Mouse (Mus musculus) kidney, adult 8-10 months (tissue): Measurements from ENCODE around the gene Zfp574.
A peak's percentile ranks its signal among the peaks of the same experiment; 100 is the strongest.

Experiments
- DNase-seq, 2 experiments: peaks; one replicate each; pipeline ENCODE4 v3.0.0; 2022

The Zfp574 gene

DNA sequence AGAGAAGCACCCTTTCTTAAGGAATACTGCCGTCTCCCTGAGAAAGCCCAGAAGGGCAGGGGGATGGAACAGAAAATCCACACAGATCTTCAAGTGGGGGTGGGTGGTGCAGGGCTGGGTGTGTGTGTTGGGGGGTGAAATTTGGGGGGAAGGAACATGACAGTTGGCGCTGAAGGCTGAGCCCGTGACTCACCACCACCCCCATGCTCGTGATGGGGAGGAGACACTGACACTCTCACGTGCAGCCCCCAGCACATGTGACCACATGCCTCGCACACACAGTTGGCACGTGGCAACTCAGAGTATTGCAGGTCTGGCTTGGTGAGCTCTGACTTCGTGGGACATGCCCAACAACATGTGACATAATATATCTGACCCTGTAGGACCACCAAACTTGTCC is 1.6 kb downstream of the Zfp574 start:
- no peak for DNase-seq

DNA sequence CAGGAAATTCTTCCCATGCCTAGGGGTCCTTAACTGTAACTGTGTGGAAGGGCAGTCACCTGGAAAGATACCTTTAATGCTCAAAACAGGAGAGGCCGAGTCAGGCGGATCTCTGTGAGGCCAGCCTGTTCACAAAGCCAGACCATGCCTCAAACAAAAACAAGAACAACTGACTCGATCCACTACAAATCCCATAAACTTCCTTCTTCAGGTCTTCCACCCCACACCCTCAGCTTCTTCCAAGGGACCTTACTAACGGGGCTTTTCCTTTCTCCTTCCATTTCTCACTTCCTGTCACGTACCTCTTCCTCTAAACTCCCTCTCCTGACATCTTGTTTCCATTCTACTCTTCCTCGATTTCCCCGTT is 3.9 kb downstream of the Zfp574 start:
- DNase-seq: no peak

DNA sequence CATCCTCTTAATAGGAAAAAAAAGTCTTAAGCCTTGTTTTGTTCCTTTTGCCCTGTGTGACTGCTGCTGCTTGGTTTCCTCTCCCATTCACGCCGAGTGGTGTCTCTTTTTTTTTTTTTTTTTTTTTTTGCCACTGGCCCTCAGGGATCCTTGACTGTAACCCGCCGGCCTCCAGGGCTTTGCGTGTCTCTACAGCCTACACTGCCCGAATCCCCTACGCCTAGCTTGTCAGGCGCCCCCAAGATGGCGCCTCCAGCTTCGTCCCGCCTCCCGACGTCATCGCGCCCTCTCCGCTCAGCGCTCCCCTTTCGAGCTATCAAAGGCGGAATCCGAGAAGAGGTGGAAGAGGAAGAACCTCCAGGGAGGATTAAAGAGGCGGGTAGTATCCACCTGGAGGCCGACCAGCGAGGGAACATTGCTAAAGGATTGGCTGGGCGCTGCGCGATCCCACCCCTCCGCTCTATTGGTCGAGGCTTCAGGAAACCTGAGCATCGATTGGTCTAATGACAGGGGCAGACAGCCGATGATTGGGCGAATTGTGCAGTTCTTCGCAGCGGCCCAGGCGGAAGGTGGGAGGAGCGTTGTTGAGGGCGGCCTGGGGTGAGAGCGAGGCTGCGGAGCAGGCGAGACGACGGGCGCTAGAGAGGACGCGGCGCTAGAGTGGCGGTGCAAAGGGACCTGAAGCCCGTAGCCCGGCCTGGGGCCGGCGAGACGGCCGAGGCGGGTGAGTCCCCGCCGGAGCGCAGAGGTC is 4.5 kb downstream of the Zfp574 start:
- peak; percentile 98 to 99 for DNase-seq

DNA sequence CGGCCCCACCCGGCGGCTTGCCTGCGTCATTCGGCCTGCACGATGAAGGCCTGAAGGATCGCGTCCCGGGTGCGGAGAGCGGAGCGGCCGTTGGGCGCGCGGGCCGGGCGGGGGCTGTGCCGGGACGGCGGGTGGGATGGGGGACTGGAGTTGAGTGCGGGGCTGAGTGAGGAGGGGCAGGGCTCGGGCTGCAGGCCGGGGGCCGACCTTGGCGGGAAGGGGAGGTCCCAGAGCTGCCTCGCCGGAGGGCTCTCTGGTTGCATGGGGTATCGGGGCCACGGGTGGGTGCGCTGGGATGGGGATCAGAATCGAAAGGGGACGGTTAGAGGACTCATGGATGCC is 5.0 kb downstream of the Zfp574 start:
- no peak for DNase-seq

DNA sequence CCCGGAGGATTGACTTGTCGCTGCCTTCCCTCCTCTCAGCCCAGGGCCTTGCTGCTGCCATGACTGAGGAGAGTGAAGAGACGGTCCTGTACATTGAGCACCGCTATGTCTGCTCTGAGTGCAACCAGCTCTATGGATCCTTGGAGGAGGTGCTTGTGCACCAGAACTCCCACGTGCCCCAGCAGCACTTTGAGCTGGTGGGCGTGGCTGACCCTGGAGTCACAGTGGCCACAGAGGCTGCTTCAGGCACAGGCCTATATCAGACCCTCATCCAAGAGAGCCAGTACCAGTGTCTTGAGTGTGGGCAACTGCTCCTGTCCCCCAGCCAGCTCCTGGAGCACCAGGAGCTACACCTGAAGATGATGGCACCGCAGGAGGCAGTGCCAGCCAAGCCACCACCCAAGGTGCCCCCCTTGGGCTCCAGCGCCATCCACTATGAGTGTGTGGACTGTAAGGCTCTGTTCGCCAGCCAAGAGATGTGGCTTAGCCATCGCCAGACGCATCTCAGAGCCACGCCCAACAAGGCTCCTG is 7.2 kb downstream of the Zfp574 start:
- peak in 1 of 2 experiments; percentile 44 for DNase-seq

DNA sequence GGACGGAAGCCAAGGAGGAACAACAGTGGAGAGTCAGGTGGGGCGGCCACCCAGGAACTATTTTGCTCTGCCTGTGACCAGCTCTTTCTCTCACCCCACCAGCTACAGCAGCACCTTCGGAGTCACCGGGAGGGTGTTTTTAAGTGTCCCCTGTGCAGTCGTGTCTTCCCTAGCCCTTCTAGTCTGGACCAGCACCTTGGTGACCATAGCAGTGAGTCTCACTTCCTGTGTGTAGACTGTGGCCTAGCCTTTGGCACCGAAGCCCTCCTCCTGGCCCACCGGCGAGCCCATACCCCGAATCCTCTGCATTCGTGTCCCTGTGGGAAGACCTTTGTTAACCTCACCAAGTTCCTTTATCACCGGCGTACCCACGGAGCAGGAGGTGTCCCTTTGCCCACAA is 8.1 kb downstream of the Zfp574 start:
- no peak for DNase-seq

DNA sequence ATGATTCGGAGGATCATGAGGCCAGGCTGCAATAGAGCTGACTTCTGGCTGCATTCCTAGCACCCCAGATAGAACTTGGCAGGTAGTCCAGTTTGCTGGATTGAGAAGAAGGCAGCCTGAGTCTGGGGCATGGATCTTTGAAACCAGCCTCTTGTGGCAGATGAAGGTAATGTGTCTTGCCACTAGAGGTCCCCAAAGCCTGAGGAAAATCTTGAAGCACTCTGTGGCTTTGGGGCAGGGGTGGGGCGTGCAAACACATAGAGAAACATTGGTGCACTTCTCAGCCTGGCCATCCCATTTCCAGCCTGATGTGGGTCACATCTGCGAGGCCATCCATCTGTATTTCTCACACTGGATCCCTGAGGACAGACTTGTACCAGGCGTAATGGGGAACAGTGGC is 10.1 kb downstream of the Zfp574 start:
- DNase-seq: no peak

DNA sequence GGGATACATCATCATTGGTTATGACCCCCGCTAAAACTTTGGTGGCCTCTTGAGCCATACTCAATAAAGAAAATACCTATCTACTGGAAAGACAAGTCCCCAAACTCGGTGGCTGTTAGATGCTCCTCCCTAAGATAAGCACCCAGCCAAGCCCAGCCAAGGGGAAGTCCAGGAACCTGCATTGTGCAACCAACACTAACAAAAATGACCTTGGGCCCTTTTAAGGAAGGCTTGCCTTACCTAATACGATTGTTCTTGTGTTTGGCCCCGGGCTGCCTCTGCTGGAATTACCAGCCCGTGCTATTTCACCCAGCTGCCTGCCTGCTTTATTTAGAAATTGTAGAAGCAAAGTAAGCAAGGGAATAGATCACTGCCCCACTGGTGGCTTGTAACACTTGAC is 12.3 kb downstream of the Zfp574 start:
- DNase-seq: no peak

DNA sequence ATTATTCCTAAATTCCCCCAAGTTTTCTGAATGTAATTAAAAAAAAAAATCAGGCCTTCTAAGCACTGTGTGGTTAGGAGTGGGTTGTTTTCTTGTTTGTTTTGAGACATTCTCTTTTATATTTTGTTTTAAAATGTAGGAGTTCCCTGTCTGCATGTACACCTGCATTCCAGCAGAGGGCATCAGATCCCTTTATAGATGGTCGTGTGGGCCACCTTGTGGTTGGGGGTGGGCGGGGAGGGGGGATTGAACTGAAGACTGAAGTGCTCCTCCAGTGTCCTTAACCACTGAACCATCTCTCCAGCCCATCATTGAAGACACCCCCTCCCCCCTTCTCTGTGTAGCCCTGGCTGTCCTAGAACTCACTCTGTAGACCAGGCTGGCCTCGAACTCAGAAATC is 14.3 kb downstream of the Zfp574 start:
- no peak for DNase-seq

DNA sequence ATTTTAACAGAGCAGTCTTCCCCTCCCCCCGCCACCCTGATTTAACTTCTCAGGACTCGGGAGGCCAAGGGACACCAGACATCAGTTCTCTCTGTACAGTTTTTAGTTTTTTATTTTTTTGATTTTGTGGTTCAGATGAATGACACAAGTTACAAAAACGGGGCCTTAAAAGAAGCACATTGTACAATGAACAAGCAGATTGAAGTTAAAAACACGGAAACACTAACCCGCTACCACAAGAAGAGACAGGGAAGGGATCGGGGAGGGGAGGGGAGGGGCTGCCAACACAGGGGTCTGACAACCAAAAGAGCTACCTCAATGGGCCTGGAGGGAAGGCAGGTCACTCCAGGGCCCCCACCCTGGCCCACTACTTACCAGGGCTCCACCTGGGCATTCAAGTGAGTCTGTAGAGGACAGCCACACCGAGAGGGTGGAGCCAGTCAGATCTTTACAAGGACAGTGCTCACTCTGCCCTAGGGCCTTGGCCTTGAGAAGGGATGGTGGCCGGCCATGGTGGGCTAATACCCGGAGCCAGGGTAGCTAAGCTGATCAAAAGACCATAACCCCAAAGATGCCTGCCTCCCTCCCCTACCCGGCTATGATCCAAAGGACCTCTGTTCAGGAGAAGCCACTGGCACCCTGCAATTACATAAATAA is 15.0 kb downstream of the Zfp574 start:
- DNase-seq: no peak

DNA sequence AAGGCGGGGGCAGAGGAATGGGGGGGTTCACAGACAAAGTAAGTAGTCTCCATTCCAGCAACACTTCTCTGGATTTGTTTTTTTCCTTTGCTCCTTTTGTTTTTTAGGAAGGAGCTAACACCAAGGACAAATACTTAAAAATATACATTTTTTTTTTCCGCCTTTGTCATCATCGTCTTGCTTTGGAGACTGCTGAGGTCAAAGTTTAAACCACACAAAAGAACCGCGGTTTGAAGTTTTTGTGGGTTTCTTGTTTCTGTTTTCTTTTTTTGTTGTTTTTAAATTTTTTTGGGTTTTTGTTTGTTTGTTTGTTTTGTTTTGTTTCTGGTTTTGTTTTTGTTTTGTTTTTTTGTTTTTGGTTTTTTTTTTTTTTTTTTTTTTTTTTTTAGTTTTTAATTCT is 15.6 kb downstream of the Zfp574 start:
- DNase-seq: no peak

DNA sequence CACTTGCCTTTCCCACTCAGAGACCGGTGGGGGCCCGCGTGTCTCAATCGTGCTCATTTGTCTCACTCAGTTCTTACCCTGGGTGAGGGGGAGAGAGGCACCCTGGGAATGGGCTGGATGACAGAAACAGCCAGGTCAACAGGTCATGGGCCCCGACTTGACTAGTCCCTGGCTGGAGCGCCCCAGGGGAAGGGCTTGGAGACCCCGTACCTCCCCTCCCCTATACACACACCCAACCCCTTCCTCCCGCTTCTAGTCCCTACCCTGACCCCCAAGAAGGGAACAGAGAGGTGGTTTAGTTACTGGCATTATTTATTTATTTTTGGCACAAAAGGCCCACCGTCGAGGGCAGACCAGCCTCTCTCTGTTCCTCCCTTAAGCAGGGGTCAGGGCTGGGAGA is 16.2 kb downstream of the Zfp574 start:
- DNase-seq: no peak

DNA sequence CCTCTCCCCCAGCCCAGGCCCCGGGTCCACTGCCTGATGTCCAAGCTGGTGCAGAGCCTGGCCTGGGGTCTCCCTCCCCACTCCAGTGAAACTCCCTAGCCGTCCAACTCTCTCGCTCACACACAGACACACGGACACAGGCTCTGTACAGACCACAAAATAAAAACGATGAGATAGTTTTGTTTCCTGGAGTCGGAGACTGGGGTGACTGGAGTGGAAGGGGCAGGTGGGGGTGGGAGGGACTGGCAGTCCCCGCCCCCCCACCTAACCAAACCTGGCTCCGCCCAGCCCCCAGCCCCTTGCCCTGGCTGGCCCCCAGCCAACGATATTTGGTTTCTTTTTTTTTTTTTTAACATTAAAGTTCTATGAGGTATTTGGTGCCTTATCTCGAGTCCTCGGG is 16.6 kb downstream of the Zfp574 start:
- no peak for DNase-seq

DNA sequence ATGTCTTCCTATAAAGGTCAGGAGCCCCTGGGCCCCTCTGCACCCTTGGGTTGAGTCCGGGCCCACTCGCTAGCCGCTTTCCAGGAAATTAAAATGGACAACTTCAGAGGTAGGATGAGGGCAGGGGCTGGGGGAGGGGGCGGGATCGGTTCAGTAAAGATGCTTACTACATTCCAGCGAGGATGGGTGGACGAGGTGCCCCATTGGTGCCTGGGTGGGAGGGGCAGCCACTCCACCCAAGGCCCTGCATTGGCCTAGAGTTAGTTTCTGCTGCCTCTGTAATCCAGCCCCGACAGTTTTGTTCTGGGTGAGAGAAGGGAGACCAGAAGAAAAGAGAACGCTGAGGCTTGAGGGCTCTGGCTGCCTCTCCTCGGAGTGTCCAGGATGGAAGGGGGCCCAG is 17.5 kb downstream of the Zfp574 start:
- no peak for DNase-seq

DNA sequence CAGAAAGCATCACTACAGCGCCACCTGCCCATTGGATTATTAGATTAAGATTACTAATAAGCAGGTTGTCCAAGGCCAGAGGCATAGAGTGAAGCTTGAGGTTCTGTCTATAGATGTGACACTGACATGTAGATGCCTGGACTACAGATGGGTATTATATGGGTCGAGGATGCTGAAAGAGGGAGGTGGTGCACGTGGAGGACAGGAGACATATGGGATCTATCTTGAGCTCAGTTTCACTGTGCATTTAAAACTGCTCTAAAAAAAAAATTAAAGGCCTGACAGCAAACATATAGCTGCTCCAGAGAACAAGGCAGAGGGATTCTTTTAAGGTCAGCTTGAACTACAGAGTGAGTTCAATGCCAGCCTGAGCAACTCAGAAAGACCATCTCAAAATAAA is 25.8 kb downstream of the Zfp574 start:
- no peak for DNase-seq

DNA sequence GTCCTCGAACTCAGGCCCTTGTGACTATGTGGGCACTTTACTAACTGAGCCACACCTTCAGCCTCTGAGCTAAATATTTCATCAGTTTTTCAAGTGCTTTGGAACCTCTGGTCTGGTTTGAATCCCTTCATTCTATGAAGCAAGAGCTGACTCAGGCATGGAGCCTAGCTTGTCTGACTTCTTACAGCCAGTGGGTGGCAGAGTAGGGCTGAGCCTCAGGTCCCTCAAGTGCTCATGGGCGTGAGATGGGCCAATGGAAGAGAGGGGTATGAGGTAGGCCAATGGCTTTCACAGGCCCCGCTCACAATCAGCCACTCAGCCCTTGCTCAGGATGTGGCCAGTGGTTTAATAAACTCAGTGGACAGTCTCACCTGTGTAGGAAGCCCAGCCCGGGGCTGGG is 27.2 kb downstream of the Zfp574 start:
- no peak for DNase-seq

DNA sequence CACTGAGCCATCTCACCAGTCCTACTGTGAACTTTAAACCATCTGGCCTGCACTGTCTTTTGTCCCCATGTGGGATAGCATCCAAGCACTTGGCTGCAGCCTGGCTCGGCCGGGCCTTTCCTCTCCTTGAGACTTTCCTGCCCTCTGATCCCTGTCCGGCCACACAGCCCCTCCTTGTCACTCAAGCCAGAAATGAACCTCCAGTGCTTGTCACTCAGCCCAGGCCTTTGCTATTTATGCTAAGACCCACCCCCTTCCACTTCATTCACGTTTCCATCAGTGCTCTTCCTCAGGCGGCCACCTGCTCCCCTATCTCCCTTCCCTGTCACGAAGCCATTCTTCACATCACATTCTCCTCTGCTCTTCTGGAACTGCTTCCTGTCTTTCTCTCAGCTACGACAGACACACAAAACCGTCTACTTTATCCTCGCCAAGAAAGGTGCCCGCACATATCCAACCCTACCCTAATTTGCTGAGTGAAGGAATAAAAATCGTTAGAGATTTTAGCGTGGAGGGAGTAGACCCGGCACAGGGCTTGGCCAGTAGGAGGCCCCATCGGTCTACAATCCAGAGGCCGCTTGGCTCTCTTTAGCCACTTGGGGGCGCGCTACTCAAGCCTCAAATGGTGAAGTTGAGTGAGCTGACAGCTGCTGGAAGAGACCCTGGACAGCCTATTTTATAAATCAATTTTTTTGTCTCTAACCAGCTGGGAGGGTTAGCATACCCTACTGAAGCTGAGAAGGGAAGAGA is 33.2 kb downstream of the Zfp574 start:
- peak; percentile 56 to 73 for DNase-seq

DNA sequence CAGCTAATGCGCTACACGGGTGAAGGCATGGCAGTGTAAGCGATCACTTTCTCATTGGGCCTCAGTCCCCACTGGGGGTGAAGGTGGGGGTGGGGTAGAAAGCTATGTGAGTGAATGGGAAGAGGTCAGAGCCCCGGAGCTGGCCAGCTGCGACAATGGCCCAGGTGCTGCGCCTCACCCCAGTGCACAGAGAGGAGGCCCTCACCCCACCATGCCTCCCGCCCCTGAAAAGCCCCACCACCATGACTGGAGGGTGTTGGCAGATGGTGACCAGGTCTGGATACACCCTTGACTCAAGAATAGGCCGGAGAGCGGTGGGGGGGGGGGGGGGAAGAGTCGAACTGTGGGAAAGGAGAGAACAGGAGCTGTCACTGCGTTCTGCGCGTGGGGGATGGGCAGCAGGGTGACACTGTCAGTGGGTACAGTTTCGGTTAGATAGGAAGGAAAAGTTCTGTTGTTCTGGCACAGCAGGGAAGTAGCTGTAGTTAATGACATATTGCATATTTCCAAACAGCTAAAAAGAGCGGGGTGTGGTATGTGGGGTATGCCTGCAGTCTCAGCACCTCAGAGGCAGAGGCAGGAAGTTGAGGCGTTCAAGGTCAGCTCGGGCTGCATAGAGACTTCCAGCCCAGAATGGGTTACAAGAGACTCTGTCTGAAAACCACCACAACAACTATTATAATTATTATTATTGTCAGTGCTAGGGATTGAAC is 34.6 kb downstream of the Zfp574 start:
- no peak for DNase-seq

DNA sequence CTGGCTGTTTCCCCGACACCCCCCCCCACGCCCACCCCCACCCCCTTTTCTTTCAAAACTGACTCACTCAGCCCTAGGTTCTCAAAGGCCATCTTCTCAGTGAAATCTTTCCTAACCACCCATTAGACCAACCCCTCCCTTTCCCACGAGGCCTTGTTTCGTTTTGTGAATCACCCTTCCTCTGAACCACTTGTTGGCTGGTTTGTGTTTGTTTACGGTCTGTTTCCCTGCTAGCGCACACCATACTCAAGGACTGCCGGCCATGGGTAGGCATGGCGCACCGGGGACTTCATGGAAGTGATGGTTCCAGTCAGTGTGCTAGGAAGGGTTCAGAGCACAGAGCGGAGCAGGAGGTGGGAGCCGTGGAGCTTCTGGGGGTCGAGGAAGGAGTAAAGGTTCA is 37.0 kb downstream of the Zfp574 start:
- no peak for DNase-seq

DNA sequence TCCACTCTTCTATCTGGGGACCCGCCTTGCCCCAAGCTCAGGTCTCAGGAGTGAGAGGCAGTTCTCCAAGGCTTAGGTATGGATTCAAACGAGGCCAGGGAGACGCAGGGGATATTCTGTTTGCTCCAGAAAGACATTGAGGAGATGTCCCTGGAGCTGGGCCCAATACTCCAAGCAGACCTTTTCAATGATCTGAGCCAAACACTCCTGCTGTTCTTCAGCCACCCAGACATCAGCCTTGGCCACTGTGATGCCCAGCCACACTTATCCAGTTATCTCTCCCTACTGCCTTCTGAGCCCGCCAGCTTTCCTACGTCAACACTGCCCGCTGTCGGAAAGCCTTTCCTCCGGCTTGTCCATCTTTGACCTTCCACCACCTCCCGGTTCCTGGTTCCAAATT is 38.0 kb downstream of the Zfp574 start:
- DNase-seq: no peak

DNA sequence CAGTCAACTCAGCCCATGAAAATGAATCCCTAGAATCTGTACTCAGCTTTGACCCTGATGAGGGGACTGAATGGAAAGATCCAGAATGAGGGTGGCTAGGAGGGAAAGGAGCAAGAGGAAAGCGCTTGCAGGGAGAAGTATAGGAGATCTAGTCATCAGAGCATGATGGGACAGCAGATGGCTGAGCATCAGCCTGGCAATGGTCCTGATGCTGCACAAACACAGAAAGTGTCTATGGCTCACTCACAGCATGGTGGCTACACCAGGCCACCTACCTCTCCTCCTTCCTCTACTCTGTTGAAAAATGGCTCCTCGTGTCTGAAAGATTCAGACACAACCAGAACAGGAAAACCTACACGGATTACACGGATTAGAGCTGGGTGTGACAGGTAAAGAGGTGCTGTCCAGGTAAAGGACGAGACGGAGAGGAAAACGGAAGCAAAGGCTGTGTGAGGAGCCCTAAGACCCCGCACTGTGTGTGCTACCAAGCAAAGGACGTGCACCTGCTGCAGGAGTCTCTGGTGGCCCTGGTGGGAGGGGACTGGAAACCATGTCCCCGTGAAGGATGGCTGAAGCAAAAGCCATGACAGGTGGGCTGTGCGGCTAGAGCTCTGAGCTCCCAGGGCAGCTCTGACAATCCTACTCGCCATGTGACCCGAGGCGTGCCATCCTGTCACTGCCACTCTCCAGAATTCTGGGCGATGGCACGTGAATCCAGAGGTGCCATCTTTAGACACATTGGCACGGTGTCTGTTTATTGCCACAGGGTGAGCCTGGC is 40.0 kb downstream of the Zfp574 start:
- DNase-seq: no peak

DNA sequence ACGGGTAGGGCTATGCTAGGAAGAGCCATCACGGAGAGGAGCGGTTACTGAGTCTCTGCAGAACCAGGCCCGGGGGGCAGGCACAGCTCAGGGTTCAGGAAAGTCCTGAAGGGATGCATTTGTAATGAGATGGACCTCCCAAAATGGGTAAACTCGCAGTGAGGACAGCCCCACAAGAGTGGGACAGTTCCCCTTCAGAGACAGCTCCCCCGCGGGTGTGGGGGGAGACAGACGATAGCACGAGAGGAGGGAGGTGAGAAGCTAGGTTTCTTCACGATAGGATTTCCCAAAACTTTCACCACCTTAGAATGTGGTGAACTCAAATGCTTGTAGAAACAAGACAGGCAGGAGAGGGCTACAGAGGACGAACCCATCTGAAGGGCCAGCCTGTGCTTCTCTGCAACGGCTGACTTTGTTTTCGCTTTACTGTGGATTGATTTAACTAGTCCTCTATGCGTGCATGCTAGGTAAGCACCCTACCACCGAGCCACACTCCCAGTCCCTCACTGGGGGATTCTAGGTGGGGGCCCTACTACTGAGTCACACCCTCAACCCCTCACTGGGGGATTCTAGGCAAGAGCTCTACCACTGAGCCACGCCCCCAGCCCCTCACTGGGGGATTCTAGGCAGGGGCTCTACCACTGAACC is 40.7 kb downstream of the Zfp574 start:
- no peak for DNase-seq
